Mouse (Mus musculus): ENCODE measurements around the gene Slc35c2.

Gene Slc35c2

DNA sequence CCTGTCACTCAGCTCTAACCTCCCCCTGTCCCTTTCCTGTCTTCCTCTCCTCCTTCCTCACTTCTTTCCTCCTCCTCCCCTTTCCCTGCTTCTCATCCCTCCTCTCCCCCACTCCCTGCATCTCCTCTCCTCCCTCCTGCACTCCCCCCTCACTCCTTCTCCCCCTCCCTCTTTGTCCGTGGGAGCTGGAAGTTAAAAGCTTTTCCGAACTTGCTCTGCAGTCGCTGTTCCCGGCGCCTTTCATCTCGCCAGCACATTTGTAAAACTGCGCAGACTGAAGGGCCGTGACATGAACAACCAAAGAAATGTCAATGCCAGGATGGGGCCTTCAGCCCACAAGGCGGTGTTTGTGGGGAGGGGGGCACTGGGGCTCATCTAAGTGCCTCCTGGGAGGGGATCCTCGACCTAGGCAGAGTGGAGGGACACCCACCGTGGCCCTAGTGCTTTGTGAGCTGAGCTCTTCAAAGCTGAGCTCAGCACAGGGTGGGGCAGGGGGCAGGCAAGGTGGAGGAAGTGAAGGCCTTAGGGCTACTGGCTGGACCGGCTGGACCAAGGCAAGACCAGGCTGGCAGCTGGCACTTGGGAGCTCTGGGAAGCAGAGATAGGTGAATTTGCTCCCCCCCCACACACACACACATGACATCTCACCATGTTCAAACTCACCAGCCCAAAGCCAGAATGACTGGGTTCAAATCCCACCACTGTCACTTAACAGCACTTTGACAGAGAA is 49.1 kb downstream of the Slc35c2 start:
- no peak for DNase-seq (ENCODE audit: low spot score)

DNA sequence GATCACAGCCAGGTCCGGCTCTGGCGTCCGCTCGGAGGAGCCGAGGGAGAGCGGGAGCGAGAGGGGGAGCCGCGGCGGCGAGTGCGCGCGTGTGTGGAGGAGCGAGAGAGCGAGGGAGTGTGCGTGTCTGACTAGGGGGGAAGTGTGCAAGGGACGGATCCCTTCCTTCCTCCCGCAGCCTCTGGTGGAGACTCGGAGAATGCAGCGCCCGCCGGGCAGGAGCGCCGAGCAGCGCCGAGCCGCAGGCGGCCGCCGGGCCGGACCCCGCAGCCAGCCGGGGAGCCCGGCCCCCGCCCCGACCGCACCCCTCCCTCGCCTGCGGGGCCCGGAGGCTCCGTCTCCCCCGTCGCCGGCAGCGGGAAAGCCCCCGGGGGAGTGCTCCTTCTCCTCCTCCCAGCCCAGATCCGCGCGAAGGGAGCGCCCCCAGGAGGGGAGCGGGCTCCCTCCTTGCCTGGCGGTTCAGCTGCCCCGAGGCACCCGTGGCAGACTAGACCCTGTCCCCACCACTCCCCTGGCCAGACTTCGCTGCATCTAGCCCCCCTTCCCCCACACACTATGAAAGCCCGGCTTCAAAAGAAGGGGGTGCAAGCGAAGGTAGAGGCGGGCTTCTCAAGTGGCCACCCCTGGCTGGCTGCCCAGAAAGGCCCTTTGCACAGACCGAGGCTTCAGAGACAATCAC is 52.9 kb downstream of the Slc35c2 start, which contains the start of gene Cdh22:
Gene Cdh22 (minus strand): TSS at position 241 of the 679 bp plus-strand sequence.
- peak; percentile 78 for DNase-seq (ENCODE audit: low spot score)

DNA sequence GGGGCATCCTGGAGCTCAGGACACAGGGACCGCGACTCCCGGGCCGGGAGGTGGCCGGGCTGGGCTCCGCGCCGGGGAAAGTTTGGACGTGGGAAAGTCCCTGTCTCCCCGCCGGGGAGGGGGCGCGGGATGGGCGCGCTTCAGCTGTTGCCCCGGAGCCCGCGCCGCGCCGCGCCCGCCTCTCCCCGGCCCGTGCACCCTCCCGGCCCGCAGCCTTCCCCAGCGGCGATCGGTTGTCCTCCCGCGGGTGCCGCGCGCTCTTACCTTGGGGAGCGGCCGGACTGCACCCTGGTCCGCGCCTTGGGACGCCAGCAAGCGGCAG is 53.4 kb downstream of the Slc35c2 start:
- peak; percentile 59 for DNase-seq (ENCODE audit: low spot score)

GRCm38 (mm10) chr2:165233491-165234290 is 54.0 kb downstream of the Slc35c2 start:
- DNase-seq (ENCODE audit: low spot score), result peak; percentile 68

DNA sequence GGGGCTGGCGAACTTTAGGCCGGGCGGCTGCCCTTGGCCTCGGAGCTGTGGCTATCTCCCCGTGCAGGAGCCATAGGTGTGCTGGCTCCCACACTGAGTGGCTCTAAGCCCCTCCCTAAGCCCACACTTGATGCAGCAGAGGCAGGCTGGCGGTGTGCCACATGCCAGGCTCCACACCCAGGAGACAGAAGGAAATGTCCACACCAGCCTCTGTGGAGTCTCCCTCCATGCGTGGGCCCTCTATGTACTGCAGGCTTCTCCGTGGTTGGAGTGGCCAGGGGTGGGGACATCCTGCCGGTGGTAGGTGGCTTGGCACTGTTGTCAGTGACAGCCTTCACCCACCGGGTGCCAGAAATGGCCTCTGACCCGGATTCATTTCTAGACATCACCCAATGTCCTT is 58.6 kb downstream of the Slc35c2 start:
- no peak for DNase-seq (ENCODE audit: low spot score)

All from testis, postnatal 10 days (tissue).